ENCODE assay signal across 8 mouse cellular contexts in the genomic region with DNA sequence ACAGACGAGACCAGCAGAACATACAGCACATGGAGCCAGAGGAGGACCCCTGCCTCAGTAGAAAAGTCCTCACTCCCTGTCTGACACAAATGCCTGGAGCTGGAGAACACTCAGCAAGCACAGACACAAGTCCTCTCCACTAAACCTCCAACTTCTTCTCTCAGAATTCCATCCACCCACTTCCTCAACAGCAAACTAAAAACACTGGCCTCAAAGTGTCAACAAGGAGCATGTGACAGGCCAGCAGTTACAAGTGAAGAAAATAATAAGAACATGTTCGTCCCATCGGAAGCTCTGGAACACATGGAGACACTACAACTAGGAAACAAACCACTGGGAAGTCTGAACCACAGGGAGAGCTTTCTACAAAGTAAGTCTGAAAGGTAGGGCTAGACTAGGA. TPM values are rescaled to one million over a fixed set of nuclear protein-coding genes. Genes with fewer than 3 reads are reported as not detected.
DNase-seq lines count a peak whose midpoint lies in the region; ATAC-seq and TF ChIP-seq lines count a peak whose summit lies in the region.

No protein-coding gene starts in this region.

- H3K9me3 ChIP-seq in midbrain, postnatal 0 days (ENCODE audit: low read length), result no peaks in the 10 kb centered on the region
- no peaks in the 10 kb centered on the region for H3K9me3 ChIP-seq in midbrain, embryonic 10.5 days (replicated peaks)
- no peaks in the 10 kb centered on the region for H3K9me3 ChIP-seq in stomach, embryonic 14.5 days (ENCODE audit: control insufficient read depth, low read depth, low read length)

- H3K4me3 ChIP-seq in midbrain, postnatal 0 days (ENCODE audit: low read depth, low read length), result no peak overlapping the region
- no peak overlapping the region for H3K4me3 ChIP-seq in midbrain, embryonic 10.5 days
- no peak overlapping the region for H3K4me3 ChIP-seq in stomach, embryonic 14.5 days (ENCODE audit: low read depth, low read length)

- H3K36me3 ChIP-seq in midbrain, postnatal 0 days (ENCODE audit: insufficient read depth, low read length), result no peaks in the 10 kb centered on the region
- H3K36me3 ChIP-seq in midbrain, embryonic 10.5 days, result peaks cover 45% of the 10 kb centered on the region
- H3K36me3 ChIP-seq in stomach, embryonic 14.5 days (ENCODE audit: control insufficient read depth, insufficient read depth, low read length), result peaks cover 13% of the 10 kb centered on the region

- H3K4me1 ChIP-seq in midbrain, postnatal 0 days (ENCODE audit: insufficient read depth, low read length), result peaks cover 10% of the 10 kb centered on the region; the same call in 1 of the 2 replicates
- peaks cover 40% of the 10 kb centered on the region for H3K4me1 ChIP-seq in midbrain, embryonic 10.5 days
- H3K4me1 ChIP-seq in stomach, embryonic 14.5 days (ENCODE audit: control insufficient read depth, insufficient read depth, low read length), result peaks cover 35% of the 10 kb centered on the region

- peak; percentile 1; the same call in 1 of the 2 replicates for ATAC-seq in frontal cortex, adult (ENCODE audit: low TSS enrichment)
- ATAC-seq in midbrain, postnatal 0 days (ENCODE audit: low FRiP score), result no peak
- ATAC-seq in stomach, embryonic 14.5 days (ENCODE audit: insufficient number of reproducible peaks, insufficient read depth, low FRiP score, low read depth), result no peak
- ATAC-seq in megakaryocyte progenitor cell, adult 5-6 weeks (replicated peaks; ENCODE audit: poor library complexity), result no peak

- peak overlapping the region; percentile 47 for H3K27ac ChIP-seq in midbrain, postnatal 0 days (ENCODE audit: low read depth, low read length)
- no peak overlapping the region; the same call in 1 of the 2 replicates for H3K27ac ChIP-seq in midbrain, embryonic 10.5 days (replicated peaks)
- H3K27ac ChIP-seq in stomach, embryonic 14.5 days (ENCODE audit: low read length), result peak overlapping the region; percentile 2; the same call in 1 of the 2 replicates

- no peak for DNase-seq in frontal cortex, postnatal 14 days (ENCODE audit: low spot score in 2 of 2)
- no peak for DNase-seq in midbrain, postnatal 0 days (ENCODE audit: low spot score)
- DNase-seq in midbrain, embryonic 10.5 days (ENCODE audit: low spot score), result no peak
- DNase-seq in kidney, postnatal 10 days, result peak; percentile 29
- DNase-seq in yolk sac, embryonic 10.5 days (ENCODE audit: low spot score), result no peak

- no peak for TF ChIP-seq CTCF in midbrain, postnatal 0 days (IDR thresholded peaks at IDR 0.05)

- no peak overlapping the region for H3K4me2 ChIP-seq in midbrain, postnatal 0 days (ENCODE audit: low read depth, low read length, poor library complexity, severe bottlenecking)
- no peak overlapping the region for H3K4me2 ChIP-seq in stomach, embryonic 14.5 days (replicated peaks; ENCODE audit: low read depth, low read length)

- 53% methylated on average over 3 of the region's 3 CpGs for WGBS in midbrain, postnatal 0 days
- 82% methylated on average over 3 of the region's 3 CpGs for WGBS in midbrain, embryonic 10.5 days
- WGBS in stomach, embryonic 14.5 days, result 58% methylated on average over 3 of the region's 3 CpGs

- H3K27me3 ChIP-seq in midbrain, postnatal 0 days (ENCODE audit: insufficient read depth, low read length), result no peaks in the 10 kb centered on the region
- no peaks in the 10 kb centered on the region for H3K27me3 ChIP-seq in midbrain, embryonic 10.5 days (ENCODE audit: low read depth, poor library complexity, severe bottlenecking)
- H3K27me3 ChIP-seq in stomach, embryonic 14.5 days (ENCODE audit: control insufficient read depth, insufficient read depth, low read length), result no peaks in the 10 kb centered on the region

- H3K9ac ChIP-seq in midbrain, postnatal 0 days (replicated peaks; ENCODE audit: low read length, poor library complexity, severe bottlenecking), result no peak overlapping the region
- 0 out of 2 replicates have a peak overlapping the region, but pooled peaks have one; percentile 11 for H3K9ac ChIP-seq in stomach, embryonic 14.5 days (replicated peaks; ENCODE audit: low read depth, low read length)

RNA-seq across cellular contexts. Expression of a gene that starts 8.7 kb away (rescaled TPM):
- 34.0 and 34.4 TPM in 2 replicates for total RNA-seq in midbrain, postnatal 0 days (2014; rRNA removed)
- 33.2 and 43.8 TPM in 2 replicates for polyA plus RNA-seq in midbrain, postnatal 0 days (2015; fragmentation: Nextera tagmentation; extraction: Ambion mirVana)
- polyA plus RNA-seq in midbrain, embryonic 10.5 days (2016; fragmentation: Nextera tagmentation; extraction: Ambion mirVana), result 39.6 and 48.3 TPM in 2 replicates
- 71.0 and 77.2 TPM in 2 replicates for polyA plus RNA-seq in stomach, embryonic 14.5 days (2014; fragmentation: Nextera tagmentation; extraction: Ambion mirVana)
- total RNA-seq in megakaryocyte progenitor cell, adult 5-6 weeks (2015), result 46.8 and 54.3 TPM in 2 replicates
- 82.2 and 117 TPM in 2 replicates for total RNA-seq in megakaryocyte progenitor cell, adult 5-6 weeks (2017)
